Mouse (Mus musculus): ENCODE measurements around the gene Pigf.
A peak's percentile ranks its signal among the peaks of the same experiment; 100 is the strongest.

Pigf gene

GRCm38 (mm10) chr17:86967536-86968525, 57.4 kb downstream of the Pigf start:
- no peak for DNase-seq (ENCODE audit: inconsistent ontology term)

GRCm38 (mm10) chr17:86967048-86967447, 58.2 kb downstream of the Pigf start:
- DNase-seq (ENCODE audit: inconsistent ontology term): no peak

GRCm38 (mm10) chr17:86966040-86966439, 59.2 kb downstream of the Pigf start:
- no peak for DNase-seq (ENCODE audit: inconsistent ontology term)

- no peak for DNase-seq (ENCODE audit: inconsistent ontology term)
Measured at GRCm38 (mm10) chr17:86965121-86965520, 60.1 kb downstream of the Pigf start.

- DNase-seq (ENCODE audit: inconsistent ontology term): peak; percentile 95
Measured at GRCm38 (mm10) chr17:86964502-86964901, 60.7 kb downstream of the Pigf start.

GRCm38 (mm10) chr17:86964041-86964440, 61.2 kb downstream of the Pigf start:
- no peak for DNase-seq (ENCODE audit: inconsistent ontology term)

- peak; percentile 38 for DNase-seq (ENCODE audit: inconsistent ontology term)
Measured at GRCm38 (mm10) chr17:86963586-86963902, 61.7 kb downstream of the Pigf start.

- peak; percentile 94 for DNase-seq (ENCODE audit: inconsistent ontology term)
Measured at GRCm38 (mm10) chr17:86962894-86963585, 62.2 kb downstream of the Pigf start, which contains the start of gene Rhoq. Gene Rhoq (plus strand): TSS chr17:86963082.

GRCm38 (mm10) chr17:86962297-86962893, 62.8 kb downstream of the Pigf start:
- peak; percentile 95 for DNase-seq (ENCODE audit: inconsistent ontology term)

- DNase-seq (ENCODE audit: inconsistent ontology term): peak; percentile 72
Measured at GRCm38 (mm10) chr17:86961301-86961841, 63.8 kb downstream of the Pigf start.

GRCm38 (mm10) chr17:86957968-86958367, 67.2 kb downstream of the Pigf start:
- no peak for DNase-seq (ENCODE audit: inconsistent ontology term)

GRCm38 (mm10) chr17:86957239-86957638, 68.0 kb downstream of the Pigf start:
- no peak for DNase-seq (ENCODE audit: inconsistent ontology term)

GRCm38 (mm10) chr17:86948801-86949200, 76.4 kb downstream of the Pigf start:
- DNase-seq (ENCODE audit: inconsistent ontology term): peak; percentile 40

GRCm38 (mm10) chr17:86947840-86948796, 77.1 kb downstream of the Pigf start, which contains the start of gene Atp6v1e2:
Gene Atp6v1e2 (minus strand): TSS chr17:86947897.
- DNase-seq (ENCODE audit: inconsistent ontology term): peak; percentile 84

All from Muller cell, postnatal 12 days (primary cell).